Mouse (Mus musculus) G1E (cell line): ENCODE data around the gene Mlycd.

Experiments used
- CTCF ChIP-seq: IDR thresholded peaks from 2 replicates; pipeline ENCODE4 v1.5.1; 2012; ENCODE audit warnings: low read depth, low read length, inconsistent platforms, mixed read lengths
- GATA2 ChIP-seq: IDR thresholded peaks from 2 replicates; pipeline ENCODE4 v1.6.1; 2012; ENCODE audit warnings: low read depth, low read length, inconsistent platforms, borderline replicate concordance

DNA sequence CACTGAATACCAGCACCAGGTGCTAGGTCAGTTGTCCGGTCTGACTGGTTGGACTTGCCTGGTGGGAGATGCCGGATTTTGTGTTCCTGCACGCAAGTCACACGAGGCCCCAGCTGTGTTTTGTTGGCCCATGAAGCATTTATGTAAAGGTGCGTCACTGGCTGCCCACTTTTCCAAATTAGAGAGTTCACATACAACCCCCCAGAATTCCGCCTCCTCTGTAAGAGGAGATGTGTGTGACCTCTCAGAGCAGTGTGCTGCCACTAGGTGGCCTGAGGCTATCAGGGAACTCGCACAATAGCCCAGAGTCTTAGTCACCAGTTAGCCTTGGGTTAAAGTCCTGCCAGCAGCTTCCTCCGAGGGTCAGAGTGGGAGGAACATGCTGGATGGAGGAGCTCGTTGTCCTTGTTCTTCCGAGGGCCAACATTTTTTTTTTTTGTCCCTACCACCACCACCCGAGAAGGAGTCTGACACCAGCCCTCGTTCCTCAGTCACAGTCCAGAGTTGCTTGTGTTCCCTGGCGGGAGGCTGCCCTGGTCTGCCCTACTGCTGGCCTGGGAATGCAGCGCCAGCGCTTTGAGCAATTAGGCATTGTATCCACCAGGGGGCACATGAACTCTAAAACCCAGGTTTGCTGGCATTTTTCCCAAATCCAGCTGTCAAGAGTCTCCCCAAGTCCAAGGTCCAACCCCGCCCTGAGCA is 45.7 kb downstream of the Mlycd start:
- TF ChIP-seq CTCF, result 0 out of 2 replicates have a peak, but pooled peaks have one; percentile 24
- TF ChIP-seq GATA2, result no peak
